10 mouse cellular contexts compared by ENCODE assay signal in the genomic region with DNA sequence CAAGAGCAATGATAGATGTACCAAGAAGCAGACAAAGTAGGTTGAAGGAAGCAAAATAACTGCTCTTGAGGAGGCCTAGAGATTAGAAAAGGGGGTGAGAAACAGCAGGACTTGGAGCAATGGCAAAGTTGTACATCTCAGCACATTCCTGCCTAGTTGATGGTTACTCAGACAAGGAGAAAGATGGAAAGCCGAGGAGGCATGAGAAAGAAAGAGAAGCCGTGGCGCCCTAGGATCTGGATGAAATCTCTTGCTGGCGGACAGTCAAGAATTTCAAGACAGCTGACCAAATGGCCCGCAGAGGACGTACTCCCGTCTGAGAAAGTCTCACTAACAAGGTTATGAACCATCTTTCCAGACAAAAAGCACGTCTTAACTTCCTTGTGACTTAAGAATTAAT.
DNase-seq lines count a peak whose midpoint lies in the region; ATAC-seq lines count a peak whose summit lies in the region.
"Had no signal": no experiment of that assay in that cellular context is flagged by ENCODE, and none has a peak within 500 bp of the region (broad histone marks: within the 10 kb centered on the region; RNA-seq: fewer than 3 reads in every experiment).

No protein-coding gene starts in this region.

- no peaks in the 10 kb centered on the region for H3K36me3 ChIP-seq in kidney, embryonic 14.5 days (ENCODE audit: control insufficient read depth, insufficient read depth, low read length)
- H3K36me3 ChIP-seq in midbrain, embryonic 11.5 days (ENCODE audit: control insufficient read depth, insufficient read depth, low read length) = no peaks in the 10 kb centered on the region
- H3K36me3 ChIP-seq: midbrain, embryonic 12.5 days had no signal

- H3K4me2 ChIP-seq in kidney, embryonic 14.5 days (replicated peaks; ENCODE audit: low read depth, low read length) = no peak overlapping the region
- H3K4me2 ChIP-seq in midbrain, embryonic 11.5 days = no peak overlapping the region
- H3K4me2 ChIP-seq: midbrain, embryonic 12.5 days had no signal

- H3K9ac ChIP-seq in kidney, embryonic 14.5 days (ENCODE audit: low read depth, low read length) = no peak overlapping the region
- H3K9ac ChIP-seq in midbrain, embryonic 11.5 days (ENCODE audit: low read length) = no peak overlapping the region
- H3K9ac ChIP-seq: midbrain, embryonic 12.5 days had no signal

- H3K9me3 ChIP-seq in kidney, embryonic 14.5 days (ENCODE audit: control insufficient read depth, low read length) = no peaks in the 10 kb centered on the region
- H3K9me3 ChIP-seq in midbrain, embryonic 11.5 days (ENCODE audit: control insufficient read depth, low read length) = no peaks in the 10 kb centered on the region
- H3K9me3 ChIP-seq: midbrain, embryonic 12.5 days had no signal

- ATAC-seq in kidney, embryonic 14.5 days (ENCODE audit: low FRiP score, low TSS enrichment) = no peak
- ATAC-seq in midbrain, embryonic 11.5 days (ENCODE audit: low FRiP score) = no peak
- ATAC-seq: inflammation-experienced regulatory T-cells, adult 6 months had no signal

- no peak overlapping the region for H3K4me3 ChIP-seq in kidney, embryonic 14.5 days (ENCODE audit: low read length)
- no peak overlapping the region for H3K4me3 ChIP-seq in midbrain, embryonic 11.5 days (ENCODE audit: low read depth, low read length)
- H3K4me3 ChIP-seq: midbrain, embryonic 12.5 days had no signal

- DNase-seq in cerebellum, adult 9-10 months = peak; percentile 10
- no peak for DNase-seq in cerebellum, adult 11 months
- DNase-seq in kidney, adult 11 months = peak; percentile 86
- DNase-seq in cerebellum, postnatal 14 days = peak; percentile 34 to 49
- DNase-seq in kidney, postnatal 25 days = peak; percentile 80 to 81
- no peak for DNase-seq in midbrain, embryonic 11.5 days (ENCODE audit: low spot score, missing footprints)
- no peak for DNase-seq in layer of hippocampus, adult 11-12 months (ENCODE audit: low spot score)

- H3K27ac ChIP-seq in kidney, embryonic 14.5 days (ENCODE audit: low read depth, low read length) = no peak overlapping the region
- no peak overlapping the region for H3K27ac ChIP-seq in midbrain, embryonic 11.5 days (ENCODE audit: low read depth, low read length)
- H3K27ac ChIP-seq: midbrain, embryonic 12.5 days had no signal

- H3K27me3 ChIP-seq in kidney, embryonic 14.5 days (ENCODE audit: control insufficient read depth, insufficient read depth, low read length) = no peaks in the 10 kb centered on the region
- no peaks in the 10 kb centered on the region for H3K27me3 ChIP-seq in midbrain, embryonic 11.5 days (ENCODE audit: control insufficient read depth, insufficient read depth, low read length)
- H3K27me3 ChIP-seq: midbrain, embryonic 12.5 days had no signal

- H3K4me1 ChIP-seq in kidney, embryonic 14.5 days (ENCODE audit: control insufficient read depth, insufficient read depth, low read length) = no peaks in the 10 kb centered on the region
- H3K4me1 ChIP-seq in midbrain, embryonic 11.5 days (ENCODE audit: control insufficient read depth, insufficient read depth, low read length) = no peaks in the 10 kb centered on the region
- H3K4me1 ChIP-seq: midbrain, embryonic 12.5 days had no signal

- WGBS in kidney, embryonic 14.5 days = 82% methylated on average over 8 of the region's 8 CpGs
- whole genome bisulfite sequencing in midbrain, embryonic 11.5 days = 92% methylated on average over 8 of the region's 8 CpGs

Comparison
In these comparisons a context has a peak if more than half of its experiments do, and no peak if none do; other contexts are left out.
1. DNase-seq: peak in cerebellum, adult 9-10 months (single experiment), kidney, adult 11 months (single experiment), cerebellum, postnatal 14 days (2 of 2) and kidney, postnatal 25 days (2 of 2); none in cerebellum, adult 11 months (single experiment), midbrain, embryonic 11.5 days (single experiment) and layer of hippocampus, adult 11-12 months (single experiment).